Mouse (Mus musculus): ENCODE results near the gene Dpf3. TPM values are rescaled to one million over a fixed set of nuclear protein-coding genes. Genes with fewer than 3 reads are reported as not detected.

Dpf3 gene
- total and polyA plus RNA-seq, 2 experiments from 2014 or later = 14.3 to 31.7 TPM

GRCm38 (mm10) chr12:83320725-83321124 lies 166.8 kb downstream of the Dpf3 start:
- Histone ChIP-seq H3K9me3 (ENCODE audit: low read length) (no peaks in the 10 kb centered on the region), H3K4me2 (ENCODE audit: low read depth, low read length, poor library complexity, severe bottlenecking) (no peak overlapping the region)
- no peak for ATAC-seq (ENCODE audit: low FRiP score)

DNA sequence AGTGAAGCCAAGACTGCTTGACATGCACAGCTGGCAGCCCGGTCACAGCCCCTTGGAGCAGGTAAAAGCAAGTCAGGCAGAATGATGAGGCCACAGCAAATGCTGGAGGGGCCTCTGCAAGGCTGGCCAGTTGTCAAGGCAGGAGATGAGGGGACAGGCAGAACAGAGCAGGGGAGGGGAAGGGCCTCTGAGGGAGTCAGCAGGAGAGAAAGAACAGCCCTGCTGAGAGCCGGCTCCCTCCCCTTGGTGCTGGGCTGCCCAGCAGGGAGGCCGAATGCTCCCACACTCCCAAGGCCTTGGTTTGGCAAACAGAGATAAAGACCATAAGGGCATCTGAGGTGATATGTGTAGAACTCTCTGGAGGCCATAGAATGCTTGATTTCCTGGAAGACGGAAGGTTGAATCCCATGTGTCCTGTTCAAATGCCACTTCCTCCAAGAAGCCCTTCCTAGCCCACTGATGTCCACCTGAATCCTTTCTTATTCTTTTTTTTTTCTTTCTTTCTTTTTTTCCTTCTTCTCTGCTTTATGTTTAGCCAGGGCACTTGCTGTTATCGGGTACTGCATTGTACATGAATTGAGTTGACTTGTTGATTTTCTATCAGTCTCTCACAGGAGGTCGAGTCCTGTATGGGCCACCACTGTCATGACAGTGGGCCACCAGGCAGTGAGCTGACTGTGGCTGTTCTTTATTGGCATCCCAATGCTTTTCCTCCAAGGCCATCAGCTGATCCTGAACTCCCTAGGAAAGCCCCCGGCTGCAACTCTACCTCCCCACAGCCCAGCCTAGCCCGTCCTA lies 169.7 kb downstream of the Dpf3 start:
- H3K36me3 ChIP-seq (ENCODE audit: insufficient read depth, low read length) = no peaks in the 10 kb centered on the region
- TF ChIP-seq CTCF (IDR thresholded peaks at IDR 0.05) = no peak
- H3K27ac ChIP-seq (ENCODE audit: low read depth, low read length) = no peak overlapping the region
- no peak for ATAC-seq (ENCODE audit: low FRiP score)
- DNase-seq (ENCODE audit: low spot score) = no peak
- no peaks in the 10 kb centered on the region for H3K9me3 ChIP-seq (ENCODE audit: low read length)
- no peaks in the 10 kb centered on the region for H3K4me1 ChIP-seq (ENCODE audit: insufficient read depth, low read length)
- 66% methylated on average over 8 of the region's 8 CpGs for WGBS
- H3K9ac ChIP-seq (replicated peaks; ENCODE audit: low read length, poor library complexity, severe bottlenecking) = no peak overlapping the region
- H3K4me2 ChIP-seq (ENCODE audit: low read depth, low read length, poor library complexity, severe bottlenecking) = no peak overlapping the region
- no peak overlapping the region for H3K4me3 ChIP-seq (ENCODE audit: low read depth, low read length)
- H3K27me3 ChIP-seq (ENCODE audit: insufficient read depth, low read length) = no peaks in the 10 kb centered on the region

More at GRCm38 (mm10) chr12:83320725-83321124, 166.8 kb downstream of the Dpf3 start:
- Histone ChIP-seq H3K27me3 (ENCODE audit: insufficient read depth, low read length) (no peaks in the 10 kb centered on the region), H3K4me3 (ENCODE audit: low read depth, low read length) (no peak overlapping the region), H3K4me1 (ENCODE audit: insufficient read depth, low read length) (no peaks in the 10 kb centered on the region), H3K9ac (replicated peaks; ENCODE audit: low read length, poor library complexity, severe bottlenecking) (no peak overlapping the region), H3K36me3 (ENCODE audit: insufficient read depth, low read length) (no peaks in the 10 kb centered on the region), H3K27ac (ENCODE audit: low read depth, low read length) (no peak overlapping the region)
- 68% methylated on average over 3 of the region's 3 CpGs for WGBS
- TF ChIP-seq CTCF (IDR thresholded peaks at IDR 0.05) = peak; percentile 39
- DNase-seq (ENCODE audit: low spot score) = no peak

GRCm38 (mm10) chr12:83314666-83315065 lies 172.8 kb downstream of the Dpf3 start:
- H3K36me3 ChIP-seq (ENCODE audit: insufficient read depth, low read length) = no peaks in the 10 kb centered on the region
- DNase-seq (ENCODE audit: low spot score) = no peak
- H3K27me3 ChIP-seq (ENCODE audit: insufficient read depth, low read length) = no peaks in the 10 kb centered on the region
- TF ChIP-seq CTCF (IDR thresholded peaks at IDR 0.05) = no peak
- no peak for ATAC-seq (ENCODE audit: low FRiP score)
- H3K27ac ChIP-seq (ENCODE audit: low read depth, low read length) = no peak overlapping the region
- H3K4me1 ChIP-seq (ENCODE audit: insufficient read depth, low read length) = no peaks in the 10 kb centered on the region
- no peak overlapping the region for H3K4me3 ChIP-seq (ENCODE audit: low read depth, low read length)
- no peak overlapping the region for H3K9ac ChIP-seq (replicated peaks; ENCODE audit: low read length, poor library complexity, severe bottlenecking)
- WGBS = 75% methylated on average over 7 of the region's 7 CpGs
- no peak overlapping the region for H3K4me2 ChIP-seq (ENCODE audit: low read depth, low read length, poor library complexity, severe bottlenecking)
- no peaks in the 10 kb centered on the region for H3K9me3 ChIP-seq (ENCODE audit: low read length)

DNA sequence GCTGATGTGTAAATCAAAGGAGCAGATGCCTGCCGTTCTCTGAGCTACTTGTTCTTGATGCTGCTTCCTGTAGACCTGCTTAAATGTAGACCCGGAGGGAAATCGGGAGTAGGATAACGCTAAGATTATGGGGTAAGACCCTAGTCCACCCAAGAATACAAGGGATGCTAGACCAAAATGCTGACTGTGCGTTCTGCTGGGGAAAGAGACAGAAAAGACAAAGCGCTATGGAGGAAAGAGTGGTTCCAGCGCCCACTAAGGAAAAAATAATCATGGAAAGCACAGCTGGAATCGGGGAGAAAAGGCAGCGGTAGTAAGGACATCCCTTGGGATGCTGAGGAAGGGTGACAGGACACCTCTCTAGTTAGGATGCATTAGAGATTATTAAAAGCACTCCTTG lies 174.7 kb downstream of the Dpf3 start:
- Histone ChIP-seq H3K27me3 (ENCODE audit: insufficient read depth, low read length) (no peaks in the 10 kb centered on the region), H3K4me3 (ENCODE audit: low read depth, low read length) (no peak overlapping the region), H3K4me2 (ENCODE audit: low read depth, low read length, poor library complexity, severe bottlenecking) (no peak overlapping the region), H3K36me3 (ENCODE audit: insufficient read depth, low read length) (no peaks in the 10 kb centered on the region), H3K27ac (ENCODE audit: low read depth, low read length) (no peak overlapping the region), H3K9me3 (ENCODE audit: low read length) (no peaks in the 10 kb centered on the region), H3K4me1 (ENCODE audit: insufficient read depth, low read length) (no peaks in the 10 kb centered on the region), H3K9ac (replicated peaks; ENCODE audit: low read length, poor library complexity, severe bottlenecking) (no peak overlapping the region)
- ATAC-seq (ENCODE audit: low FRiP score) (no peak), DNase-seq (ENCODE audit: low spot score) (no peak)
- no peak for TF ChIP-seq CTCF (IDR thresholded peaks at IDR 0.05)
- 90% methylated on average over 9 of the region's 9 CpGs for WGBS

GRCm38 (mm10) chr12:83310567-83310966 lies 176.9 kb downstream of the Dpf3 start:
- Histone ChIP-seq H3K9me3 (ENCODE audit: low read length) (no peaks in the 10 kb centered on the region), H3K36me3 (ENCODE audit: insufficient read depth, low read length) (no peaks in the 10 kb centered on the region), H3K27me3 (ENCODE audit: insufficient read depth, low read length) (no peaks in the 10 kb centered on the region), H3K27ac (ENCODE audit: low read depth, low read length) (no peak overlapping the region), H3K4me3 (ENCODE audit: low read depth, low read length) (no peak overlapping the region), H3K9ac (replicated peaks; ENCODE audit: low read length, poor library complexity, severe bottlenecking) (no peak overlapping the region), H3K4me1 (ENCODE audit: insufficient read depth, low read length) (no peaks in the 10 kb centered on the region), H3K4me2 (ENCODE audit: low read depth, low read length, poor library complexity, severe bottlenecking) (no peak overlapping the region)
- WGBS = 57% methylated on average over 11 of the region's 11 CpGs
- ATAC-seq (ENCODE audit: low FRiP score) (no peak), DNase-seq (ENCODE audit: low spot score) (no peak)
- TF ChIP-seq CTCF (IDR thresholded peaks at IDR 0.05) = no peak

DNA sequence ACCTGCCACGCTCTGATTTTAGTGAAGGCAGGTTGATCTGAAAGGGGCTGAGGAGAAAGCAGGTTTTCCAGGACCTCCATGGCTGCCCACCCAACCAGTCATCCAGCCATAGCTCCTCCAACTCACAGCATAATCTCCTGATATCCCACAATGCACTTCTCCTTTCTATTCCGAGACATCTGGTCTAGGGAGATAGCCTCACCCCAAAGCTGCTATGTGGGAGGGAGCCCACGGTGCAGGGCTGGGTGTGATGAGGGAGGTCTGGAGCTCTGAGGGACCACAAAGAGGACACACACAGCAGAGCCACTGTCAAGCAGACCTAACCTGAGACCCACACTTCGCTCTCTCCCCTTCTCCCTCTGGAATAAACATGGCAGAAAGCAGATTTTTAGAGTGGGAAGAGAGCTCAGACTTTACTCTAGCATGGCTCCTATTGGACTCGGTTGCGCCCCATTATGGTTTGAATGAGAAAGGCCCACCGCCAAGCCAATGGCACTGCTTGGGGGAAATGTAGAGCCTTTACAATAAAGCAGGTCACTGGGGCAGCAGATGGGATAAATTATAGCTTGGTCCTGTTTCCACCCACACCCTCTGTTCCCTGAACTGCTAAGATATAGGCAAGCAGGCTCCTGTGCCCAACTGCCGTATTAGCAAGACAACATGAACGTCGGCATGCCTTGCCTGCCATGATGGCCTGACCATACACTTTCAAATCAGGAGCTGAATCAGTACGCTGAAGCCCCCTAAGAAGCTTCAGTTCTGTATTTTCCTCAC lies 178.3 kb downstream of the Dpf3 start:
- no peak for DNase-seq (ENCODE audit: low spot score)
- Histone ChIP-seq H3K9ac (replicated peaks; ENCODE audit: low read length, poor library complexity, severe bottlenecking) (no peak overlapping the region), H3K27ac (ENCODE audit: low read depth, low read length) (no peak overlapping the region), H3K9me3 (ENCODE audit: low read length) (no peaks in the 10 kb centered on the region), H3K4me1 (ENCODE audit: insufficient read depth, low read length) (no peaks in the 10 kb centered on the region), H3K27me3 (ENCODE audit: insufficient read depth, low read length) (no peaks in the 10 kb centered on the region), H3K4me2 (ENCODE audit: low read depth, low read length, poor library complexity, severe bottlenecking) (no peak overlapping the region), H3K4me3 (ENCODE audit: low read depth, low read length) (no peak overlapping the region), H3K36me3 (ENCODE audit: insufficient read depth, low read length) (no peaks in the 10 kb centered on the region)
- 90% methylated on average over 11 of the region's 11 CpGs for WGBS
- no peak for ATAC-seq (ENCODE audit: low FRiP score)
- no peak for TF ChIP-seq CTCF (IDR thresholded peaks at IDR 0.05)

Measured in midbrain, postnatal 0 days (tissue).